Mouse (Mus musculus) midbrain, embryonic 16.5 days (tissue): Measurements from ENCODE around the gene Btbd16. TPM values are rescaled to one million over a fixed set of nuclear protein-coding genes. Genes with fewer than 3 reads are reported as not detected.

Source experiments
- ATAC-seq: fragments of 200-750 bp; cut with Nextera tagmentation; 2 replicates; pipeline ENCODE4 v1.8.0; 2017; ENCODE audit warnings: moderate TSS enrichment
- H3K27ac ChIP-seq: fragments of 300-500 bp; sonication (generic); 2 replicates; pipeline ENCODE4 v1.5.1; 2014; ENCODE audit warnings: mild to moderate bottlenecking, low read length, mixed read lengths
- H3K27me3 ChIP-seq: fragments of 300-500 bp; sonication (generic); 2 replicates; pipeline ENCODE4 v1.6.1; 2014; ENCODE audit warnings: low read depth, low read length, mixed read lengths; ENCODE audit not compliant: control insufficient read depth, insufficient read depth
- H3K36me3 ChIP-seq: fragments of 300-500 bp; sonication (generic); 2 replicates; pipeline ENCODE4 v1.6.1; 2014; ENCODE audit warnings: mild to moderate bottlenecking, low read length, moderate library complexity, mixed read lengths; ENCODE audit not compliant: control insufficient read depth, insufficient read depth
- H3K4me1 ChIP-seq: fragments of 300-500 bp; sonication (generic); 2 replicates; pipeline ENCODE4 v1.6.1; 2014; ENCODE audit warnings: mild to moderate bottlenecking, low read length, mixed read lengths; ENCODE audit not compliant: control insufficient read depth, insufficient read depth
- H3K4me2 ChIP-seq: fragments of 300-500 bp; sonication (generic); 2 replicates; pipeline ENCODE4 v1.6.1; 2014; ENCODE audit warnings: mild to moderate bottlenecking, low read length, mixed read lengths
- H3K4me3 ChIP-seq: fragments of 300-500 bp; sonication (generic); 2 replicates; pipeline ENCODE4 v1.5.1; 2014; ENCODE audit warnings: low read depth, mild to moderate bottlenecking, low read length, moderate library complexity, mixed read lengths
- H3K9ac ChIP-seq: fragments of 300-500 bp; sonication (generic); 2 replicates; pipeline ENCODE4 v1.6.1; 2014; ENCODE audit warnings: low read depth, low read length, mixed read lengths
- H3K9me3 ChIP-seq: fragments of 300-500 bp; sonication (generic); replicated peaks from 2 replicates; pipeline ENCODE4 v1.6.1; 2014; ENCODE audit warnings: mild to moderate bottlenecking, low read length, mixed read lengths; ENCODE audit not compliant: control insufficient read depth, poor library complexity, severe bottlenecking
- WGBS: fragments of 180-500 bp; shearing (Covaris S2); extraction: QIAGEN DNeasy Blood & Tissue Kit; methylation state at CpG from one replicate; pipeline ENCODE4 v1.1.7; 2014; 5-methylcytosine and 5-hydroxymethylcytosine counted together
- polyA plus RNA-seq: library from polyadenylated mRNA; unstranded; fragments of >200 nt; fragmentation: Nextera tagmentation; extraction: Ambion mirVana; gene quantifications from 2 replicates; pipeline ENCODE4 v1.2.1, GENCODE M21; 2015

The Btbd16 gene
- polyA plus RNA-seq, 1 experiment from 2014 or later, result not detected

DNA sequence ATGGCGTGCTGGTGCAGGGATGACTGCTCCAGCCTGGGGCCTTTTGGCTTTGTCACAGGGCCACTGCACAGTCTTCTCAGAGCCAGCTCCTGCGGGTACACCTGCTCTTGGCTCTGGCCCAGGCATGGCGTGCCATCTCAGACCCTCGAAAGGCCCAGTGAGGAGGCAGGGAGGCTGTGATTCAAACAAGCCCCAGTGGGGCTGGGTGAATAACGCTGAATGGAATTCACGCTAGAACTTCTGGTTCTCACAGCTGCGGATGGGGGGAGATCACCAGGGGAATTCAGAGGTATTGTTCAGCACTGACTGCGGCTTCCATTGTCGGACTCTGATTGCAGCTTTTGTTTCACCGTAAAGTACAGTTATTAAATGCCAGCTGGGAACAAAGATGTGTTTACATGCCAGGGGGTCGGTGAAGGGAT is 86.9 kb downstream of the Btbd16 start:
- Histone ChIP-seq H3K9me3 (no peaks in the 10 kb centered on the region), H3K27me3 (no peaks in the 10 kb centered on the region; the same call in 1 of the 2 replicates), H3K4me1 (peaks cover 7% of the 10 kb centered on the region), H3K4me3 (no peak overlapping the region), H3K9ac (no peak overlapping the region), H3K36me3 (no peaks in the 10 kb centered on the region), H3K27ac (no peak overlapping the region), H3K4me2 (no peak overlapping the region)
- no peak for ATAC-seq
- WGBS, result 9% methylated on average over 11 of the region's 11 CpGs

DNA sequence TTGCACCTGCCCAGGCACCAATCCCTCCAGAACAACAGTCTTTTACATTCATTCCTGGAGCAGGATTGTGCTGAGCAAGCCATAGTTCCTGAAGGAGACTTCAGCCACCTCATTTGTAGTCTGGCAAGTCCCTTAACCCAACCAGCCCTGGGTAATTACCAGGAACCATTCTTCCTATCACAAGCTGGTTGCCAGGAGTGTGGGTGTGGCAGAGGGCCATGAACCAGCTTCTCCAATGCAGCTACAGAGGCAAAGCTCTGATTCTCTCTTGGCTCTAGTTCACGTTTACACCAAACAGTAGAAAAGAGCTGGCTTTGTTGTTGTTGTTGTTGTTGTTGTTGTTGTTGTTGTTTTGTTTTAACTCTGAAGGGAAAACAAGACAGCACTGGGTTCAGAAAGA is 88.6 kb downstream of the Btbd16 start:
- Histone ChIP-seq H3K36me3 (no peaks in the 10 kb centered on the region), H3K27ac (no peak overlapping the region), H3K4me1 (peaks cover 14% of the 10 kb centered on the region), H3K27me3 (no peaks in the 10 kb centered on the region; the same call in 1 of the 2 replicates), H3K9ac (no peak overlapping the region), H3K4me3 (no peak overlapping the region), H3K9me3 (no peaks in the 10 kb centered on the region), H3K4me2 (no peak overlapping the region)
- WGBS, result 52% methylated on average over 1 of the region's 1 CpGs
- no peak for ATAC-seq

DNA sequence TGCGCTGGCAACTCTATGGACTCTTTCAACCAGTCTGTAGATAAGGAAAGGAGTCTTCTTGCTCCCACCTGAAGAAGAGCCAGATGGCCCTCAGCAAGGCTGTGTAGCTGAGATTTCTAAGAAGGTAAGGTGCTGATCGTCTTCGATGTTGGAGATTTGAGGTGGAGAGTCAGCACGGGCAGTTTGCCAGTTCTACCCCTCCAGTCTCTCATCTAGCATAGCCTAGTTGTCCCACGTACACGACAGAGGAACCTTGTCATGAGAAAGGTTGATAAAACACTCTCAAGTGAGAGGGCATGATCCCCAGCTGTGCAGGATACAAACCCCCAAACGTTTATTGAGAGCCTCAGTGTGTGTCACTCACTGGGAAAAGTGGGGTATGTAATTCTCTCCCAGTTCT is 90.8 kb downstream of the Btbd16 start:
- Histone ChIP-seq H3K27me3 (no peaks in the 10 kb centered on the region; the same call in 1 of the 2 replicates), H3K36me3 (no peaks in the 10 kb centered on the region), H3K4me3 (no peak overlapping the region), H3K9ac (no peak overlapping the region), H3K4me1 (peaks cover 18% of the 10 kb centered on the region), H3K9me3 (no peaks in the 10 kb centered on the region), H3K27ac (no peak overlapping the region), H3K4me2 (no peak overlapping the region)
- ATAC-seq, result no peak
- WGBS, result 82% methylated on average over 7 of the region's 7 CpGs

DNA sequence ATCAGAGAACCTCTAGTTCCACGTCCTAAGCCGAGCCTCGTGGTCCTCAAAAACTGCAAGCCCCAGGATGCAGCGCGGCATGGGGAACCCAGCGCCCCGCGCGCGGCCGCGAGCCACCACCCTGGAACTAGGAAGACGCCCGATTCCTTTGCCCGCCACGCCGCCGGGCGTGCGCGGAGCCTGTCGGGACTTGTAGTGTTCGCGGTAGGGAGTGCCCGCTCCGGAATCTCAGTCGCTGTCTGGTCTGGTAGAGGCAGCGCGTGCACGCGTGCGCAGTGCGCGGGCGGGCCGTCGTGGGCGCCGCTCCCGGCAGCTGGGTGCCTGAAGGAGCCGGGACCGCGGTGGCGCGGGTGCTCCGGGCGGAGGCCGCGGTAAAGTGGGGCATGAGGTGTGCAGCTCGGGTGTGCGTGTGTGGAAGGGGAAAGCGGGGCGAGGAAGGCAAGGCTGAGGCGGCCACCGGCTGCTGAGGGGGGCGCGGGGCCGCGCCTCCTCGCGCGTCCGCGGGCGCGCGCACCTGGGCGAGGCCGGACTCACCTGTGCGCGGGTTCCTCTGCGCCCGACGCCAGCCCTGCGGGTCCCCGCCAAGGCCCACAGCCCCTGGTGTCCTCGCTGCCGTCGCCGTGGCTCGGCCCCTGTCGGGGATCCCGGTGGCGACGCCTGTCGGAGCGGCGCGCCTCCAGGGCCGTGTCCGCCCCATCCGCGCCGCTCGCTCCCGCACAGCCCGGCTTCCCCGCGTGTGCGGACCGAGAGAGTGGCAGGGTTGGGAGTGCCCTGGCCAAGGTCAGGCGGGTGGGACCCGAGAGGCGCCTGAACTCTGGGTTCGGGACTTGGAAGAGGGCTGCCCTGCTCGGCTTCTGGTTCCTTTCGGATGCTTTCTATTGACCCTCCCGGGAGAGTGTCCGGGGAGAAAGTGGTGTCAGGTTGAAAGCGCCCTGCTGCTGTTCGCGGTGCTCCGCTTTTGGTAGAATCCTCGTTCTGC is 92.0 kb downstream of the Btbd16 start, which contains the start of gene Plekha1:
Gene Plekha1 (plus strand): TSS at position 144 of the 979 bp plus-strand sequence.
- Histone ChIP-seq H3K27me3 (no peaks in the 10 kb centered on the region; the same call in 1 of the 2 replicates), H3K4me3 (peak within 1 kb of the TSS; percentile 89), H3K27ac (peak within 1 kb of the TSS; percentile 94), H3K36me3 (no peaks in the 10 kb centered on the region), H3K9ac (peak within 1 kb of the TSS; percentile 90), H3K9me3 (no peaks in the 10 kb centered on the region), H3K4me2 (peak within 1 kb of the TSS; percentile 72), H3K4me1 (peaks cover 16% of the 10 kb centered on the region)
- peak; percentile 99 for ATAC-seq
- under 1% methylated on average over 86 of the region's 114 CpGs for WGBS

DNA sequence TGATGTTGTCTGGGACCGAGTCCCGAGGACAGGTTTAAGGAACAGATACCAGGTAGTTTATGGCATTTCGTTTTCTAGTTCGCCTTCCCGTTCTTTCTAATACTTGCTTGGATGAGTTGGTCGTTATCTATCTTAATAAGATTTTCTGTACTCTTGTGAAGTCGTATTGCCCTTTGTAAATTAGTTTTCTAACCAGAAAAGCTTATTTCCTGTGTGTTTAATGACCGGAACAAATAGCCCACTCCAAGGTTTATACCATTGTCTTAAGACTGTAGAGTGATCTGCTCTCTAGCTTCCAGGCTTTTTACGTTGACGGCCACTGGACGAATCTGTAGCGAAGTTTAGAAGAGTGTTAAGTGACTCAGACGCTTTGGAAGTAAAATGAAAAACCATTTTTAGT is 92.8 kb downstream of the Btbd16 start:
- ATAC-seq, result no peak
- Histone ChIP-seq H3K9me3 (no peaks in the 10 kb centered on the region), H3K9ac (peak overlapping the region; percentile 90), H3K4me3 (peak overlapping the region; percentile 89), H3K4me1 (peaks cover 11% of the 10 kb centered on the region), H3K4me2 (peak overlapping the region; percentile 72), H3K36me3 (no peaks in the 10 kb centered on the region), H3K27me3 (no peaks in the 10 kb centered on the region; the same call in 1 of the 2 replicates), H3K27ac (peak overlapping the region; percentile 94)
- WGBS, result 2% methylated on average over 13 of the region's 13 CpGs

DNA sequence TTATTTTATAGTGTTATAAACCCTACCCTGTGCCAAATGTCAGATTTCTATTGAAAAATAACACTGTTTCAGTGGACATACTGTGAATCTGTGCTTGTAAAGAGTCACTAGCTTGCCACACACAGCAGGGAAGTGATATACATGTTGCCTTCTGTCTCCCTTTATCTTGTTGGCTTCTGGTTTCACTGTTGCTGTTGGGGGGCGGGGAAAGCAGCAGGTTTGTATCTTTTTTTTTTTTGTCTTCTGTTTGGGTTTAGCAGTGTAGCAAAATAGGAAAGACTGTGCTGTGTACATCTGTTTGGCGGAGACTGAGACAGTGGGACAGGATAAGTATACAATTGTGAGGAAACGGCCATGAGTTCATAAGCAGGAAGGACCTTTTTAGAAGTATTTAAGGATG is 93.4 kb downstream of the Btbd16 start:
- Histone ChIP-seq H3K36me3 (no peaks in the 10 kb centered on the region), H3K4me2 (peak overlapping the region; percentile 72), H3K27ac (no peak overlapping the region), H3K9ac (no peak overlapping the region), H3K27me3 (no peaks in the 10 kb centered on the region; the same call in 1 of the 2 replicates), H3K4me1 (peaks cover 11% of the 10 kb centered on the region), H3K9me3 (no peaks in the 10 kb centered on the region), H3K4me3 (no peak overlapping the region; the same call in 1 of the 2 replicates)
- ATAC-seq, result no peak
- 57% methylated on average over 3 of the region's 3 CpGs for WGBS

Other genes starting within 250 kb of the Btbd16 start
- gene Nsmce4a, start 201.0 kb upstream of the Btbd16 start, polyA plus RNA-seq, result 70.3 and 73.2 TPM in 2 replicates
- 61.1 and 66.3 TPM in 2 replicates for gene Tacc2, start 196.6 kb upstream of the Btbd16 start, polyA plus RNA-seq
- gene Plekha1, start 91.7 kb downstream of the Btbd16 start, polyA plus RNA-seq, result 66.1 and 72.3 TPM in 2 replicates
- gene Htra1, start 162.0 kb downstream of the Btbd16 start, polyA plus RNA-seq, result 15.5 and 15.6 TPM in 2 replicates